Mouse (Mus musculus) C2C12 (cell line): ENCODE results near the gene Slc38a9. TPM values are rescaled to one million over a fixed set of nuclear protein-coding genes. Genes with fewer than 3 reads are reported as not detected.

Source experiments
- H3K27me3 ChIP-seq: one replicate; pipeline ENCODE4 v1.6.1; 2011; ENCODE audit not compliant: control insufficient read depth, insufficient read depth, insufficient read length
- H3K36me3 ChIP-seq: one replicate; pipeline ENCODE4 v1.6.1; 2011; ENCODE audit not compliant: control insufficient read depth, insufficient read depth
- H3K4me3 ChIP-seq: one replicate; pipeline ENCODE4 v1.5.1; 2011; ENCODE audit warnings: mild to moderate bottlenecking, control low read depth; ENCODE audit not compliant: poor library complexity, insufficient read depth, severe bottlenecking
- H3K79me2 ChIP-seq: one replicate; pipeline ENCODE4 v1.6.1; 2011; ENCODE audit not compliant: control insufficient read depth, insufficient read depth
- H3K79me3 ChIP-seq: one replicate; pipeline ENCODE4 v1.6.1; 2011; ENCODE audit warnings: low read depth, control low read depth
- H3ac ChIP-seq: one replicate; pipeline ENCODE3; 2011; ENCODE audit warnings: low read depth; ENCODE audit not compliant: control insufficient read depth, insufficient read length
- CEBPB ChIP-seq: IDR thresholded peaks from one replicate; pipeline ENCODE4 v1.6.1; 2011; ENCODE audit warnings: low read depth, mild to moderate bottlenecking, control low read depth, moderate library complexity
- CTCF ChIP-seq: IDR thresholded peaks from one replicate; pipeline ENCODE4 v1.5.1; 2011; ENCODE audit not compliant: control insufficient read depth, insufficient read depth, insufficient read length
- FOSL1 ChIP-seq: IDR thresholded peaks from one replicate; pipeline ENCODE4 v1.8.0; 2011; ENCODE audit warnings: mild to moderate bottlenecking, low read length; ENCODE audit not compliant: poor library complexity, insufficient read depth, severe bottlenecking
- MAX ChIP-seq: IDR thresholded peaks from one replicate; pipeline ENCODE4 v1.6.1; 2011; ENCODE audit warnings: mild to moderate bottlenecking, control low read depth
- MYOD1 ChIP-seq: IDR thresholded peaks from one replicate; pipeline ENCODE4 v1.6.1; 2011; ENCODE audit warnings: low read depth; ENCODE audit not compliant: control insufficient read depth, insufficient read length
- MYOG ChIP-seq: IDR thresholded peaks from one replicate; pipeline ENCODE4 v1.6.1; 2011; ENCODE audit not compliant: control insufficient read depth, insufficient read length; ENCODE audit errors: extremely low read depth
- USF1 ChIP-seq: IDR thresholded peaks from one replicate; pipeline ENCODE4 v1.6.1; 2011; ENCODE audit warnings: low read depth, mild to moderate bottlenecking, control low read depth, moderate library complexity
- polyA plus RNA-seq: library from polyadenylated mRNA; unstranded; fragments of >200 nt; fragmentation: generic; extraction: Trizol; gene quantifications from one replicate; pipeline ENCODE4 v1.2.1, GENCODE M21; 2012; ENCODE audit warnings: missing spikeins

The Slc38a9 gene
- polyA plus RNA-seq, 1 experiment = 1.5 TPM

GRCm38 (mm10) chr13:112775856-112776255, 115.3 kb downstream of the Slc38a9 start:
- no peaks in the 10 kb centered on the region for H3K79me2 ChIP-seq
- no peaks in the 10 kb centered on the region for H3K27me3 ChIP-seq
- TF ChIP-seq FOSL1 (no peak), MAX (no peak), MYOG (no peak), CTCF (no peak), CEBPB (no peak), MYOD1 (no peak)
- H3K36me3 ChIP-seq = no peaks in the 10 kb centered on the region
- no peak overlapping the region for H3K4me3 ChIP-seq
- no peak overlapping the region for H3ac ChIP-seq
- H3K79me3 ChIP-seq = no peaks in the 10 kb centered on the region

- TF ChIP-seq MYOD1 (no peak), MYOG (no peak), FOSL1 (no peak), CEBPB (peak; percentile 89), CTCF (no peak), USF1 (no peak), MAX (no peak)
- H3K4me3 ChIP-seq = no peak overlapping the region
- no peak overlapping the region for H3ac ChIP-seq
- no peaks in the 10 kb centered on the region for H3K27me3 ChIP-seq
- H3K79me3 ChIP-seq = no peaks in the 10 kb centered on the region
- H3K36me3 ChIP-seq = no peaks in the 10 kb centered on the region
- H3K79me2 ChIP-seq = no peaks in the 10 kb centered on the region
Measured at GRCm38 (mm10) chr13:112778407-112778806, 117.9 kb downstream of the Slc38a9 start.

- H3K79me3 ChIP-seq = no peaks in the 10 kb centered on the region
- no peak overlapping the region for H3ac ChIP-seq
- H3K79me2 ChIP-seq = no peaks in the 10 kb centered on the region
- H3K36me3 ChIP-seq = no peaks in the 10 kb centered on the region
- no peak overlapping the region for H3K4me3 ChIP-seq
- H3K27me3 ChIP-seq = no peaks in the 10 kb centered on the region
- TF ChIP-seq USF1 (no peak), MAX (no peak), MYOD1 (no peak), MYOG (no peak), FOSL1 (no peak), CTCF (no peak), CEBPB (no peak)
Measured at GRCm38 (mm10) chr13:112785305-112785704, 124.8 kb downstream of the Slc38a9 start.

GRCm38 (mm10) chr13:112786142-112786541, 125.6 kb downstream of the Slc38a9 start:
- Histone ChIP-seq H3K4me3 (no peak overlapping the region), H3ac (no peak overlapping the region), H3K27me3 (no peaks in the 10 kb centered on the region), H3K36me3 (no peaks in the 10 kb centered on the region), H3K79me2 (no peaks in the 10 kb centered on the region), H3K79me3 (no peaks in the 10 kb centered on the region)
- TF ChIP-seq USF1 = no peak

GRCm38 (mm10) chr13:112786942-112787533, 126.5 kb downstream of the Slc38a9 start:
- TF ChIP-seq MYOG (no peak), CTCF (no peak), USF1 (no peak), CEBPB (no peak), MYOD1 (no peak), FOSL1 (no peak), MAX (no peak)
- no peak overlapping the region for H3K4me3 ChIP-seq
- H3K27me3 ChIP-seq = no peaks in the 10 kb centered on the region
- no peaks in the 10 kb centered on the region for H3K36me3 ChIP-seq
- no peaks in the 10 kb centered on the region for H3K79me2 ChIP-seq
- H3K79me3 ChIP-seq = no peaks in the 10 kb centered on the region
- no peak overlapping the region for H3ac ChIP-seq

Other genes starting within 250 kb of the Slc38a9 start
- 17.3 TPM for gene Il6st, start 196.7 kb upstream of the Slc38a9 start, polyA plus RNA-seq
- gene Il31ra, start 66.4 kb upstream of the Slc38a9 start, polyA plus RNA-seq = not detected
- not detected for gene Ddx4, start 8.3 kb upstream of the Slc38a9 start, polyA plus RNA-seq
- 29.1 TPM for gene Plpp1, start 140.0 kb downstream of the Slc38a9 start, polyA plus RNA-seq